Mouse (Mus musculus) brain, embryonic 14.5 days (tissue): ENCODE measurements around the gene Nfia. TPM values are rescaled to one million over a fixed set of nuclear protein-coding genes. Genes with fewer than 3 reads are reported as not detected.

Source experiments
- DNase-seq: peaks from one replicate; pipeline ENCODE4 v3.0.0-alpha.2; 2011; ENCODE audit warnings: low read depth
- CTCF ChIP-seq: fragments of 200-500 bp; IDR thresholded peaks from 2 replicates; pipeline ENCODE4 v1.5.1; 2012; ENCODE audit warnings: inconsistent platforms, mild to moderate bottlenecking, moderate library complexity, borderline replicate concordance; ENCODE audit not compliant: insufficient read depth, insufficient read length; ENCODE audit errors: extremely low read depth
- POLR2A ChIP-seq: fragments of 200-500 bp; IDR thresholded peaks from 2 replicates; pipeline ENCODE4 v1.6.1; 2012; ENCODE audit warnings: mild to moderate bottlenecking, inconsistent platforms, borderline replicate concordance; ENCODE audit not compliant: poor library complexity, insufficient read depth, insufficient read length, severe bottlenecking; ENCODE audit errors: extremely low read depth
- polyA plus RNA-seq: library from polyadenylated mRNA; depleted of rRNA; stranded (reverse); fragments of >200 nt; gene quantifications from 2 replicates; pipeline ENCODE4 v1.2.3, GENCODE M21; 2012

Nfia gene
- polyA plus RNA-seq, 1 experiment, result 56.0 TPM

DNA sequence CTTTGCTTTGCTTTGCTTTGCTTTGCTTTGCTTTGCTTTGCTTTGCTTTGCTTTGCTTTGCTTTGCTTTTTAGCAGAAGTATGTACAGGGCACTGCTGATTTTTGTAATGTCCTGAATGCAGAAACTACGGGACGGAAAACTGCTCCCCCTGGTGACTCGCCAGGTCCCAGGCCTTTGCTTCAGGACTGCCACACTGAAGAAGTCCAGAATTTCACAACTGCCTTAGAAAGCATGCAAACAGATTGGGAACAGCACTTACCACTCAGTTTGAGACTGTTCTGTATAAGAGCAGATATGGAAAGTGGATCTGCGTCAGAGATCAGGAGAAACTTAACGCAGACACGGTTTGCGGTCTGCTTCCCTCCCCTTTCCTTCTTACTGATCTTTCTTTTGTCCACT is 336.5 kb downstream of the Nfia start:
- DNase-seq, result peak; percentile 93
- TF ChIP-seq CTCF (peak; percentile 68; the same call in 1 of the 2 replicates), POLR2A (no peak)

DNA sequence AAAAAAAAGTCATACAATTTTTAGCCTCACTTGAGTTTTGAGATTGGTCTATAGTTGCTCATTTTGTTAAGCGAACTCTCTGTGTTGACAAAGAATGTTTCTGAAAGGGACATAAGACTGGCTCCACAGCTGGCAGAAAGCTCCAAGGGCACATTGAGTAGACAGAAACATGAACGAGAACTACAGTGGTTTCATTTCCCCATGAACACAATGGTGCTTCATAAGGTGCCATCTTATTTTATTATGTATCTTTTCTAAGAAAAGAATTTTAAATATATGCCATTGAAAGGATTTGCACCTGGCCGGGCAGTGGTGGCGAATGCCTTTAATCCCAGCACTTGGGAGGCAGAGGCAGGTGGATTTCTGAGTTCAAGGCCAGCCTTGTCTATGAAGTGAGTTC is 337.4 kb downstream of the Nfia start:
- no peak for DNase-seq
- TF ChIP-seq POLR2A, result no peak
- no peak for TF ChIP-seq CTCF

DNA sequence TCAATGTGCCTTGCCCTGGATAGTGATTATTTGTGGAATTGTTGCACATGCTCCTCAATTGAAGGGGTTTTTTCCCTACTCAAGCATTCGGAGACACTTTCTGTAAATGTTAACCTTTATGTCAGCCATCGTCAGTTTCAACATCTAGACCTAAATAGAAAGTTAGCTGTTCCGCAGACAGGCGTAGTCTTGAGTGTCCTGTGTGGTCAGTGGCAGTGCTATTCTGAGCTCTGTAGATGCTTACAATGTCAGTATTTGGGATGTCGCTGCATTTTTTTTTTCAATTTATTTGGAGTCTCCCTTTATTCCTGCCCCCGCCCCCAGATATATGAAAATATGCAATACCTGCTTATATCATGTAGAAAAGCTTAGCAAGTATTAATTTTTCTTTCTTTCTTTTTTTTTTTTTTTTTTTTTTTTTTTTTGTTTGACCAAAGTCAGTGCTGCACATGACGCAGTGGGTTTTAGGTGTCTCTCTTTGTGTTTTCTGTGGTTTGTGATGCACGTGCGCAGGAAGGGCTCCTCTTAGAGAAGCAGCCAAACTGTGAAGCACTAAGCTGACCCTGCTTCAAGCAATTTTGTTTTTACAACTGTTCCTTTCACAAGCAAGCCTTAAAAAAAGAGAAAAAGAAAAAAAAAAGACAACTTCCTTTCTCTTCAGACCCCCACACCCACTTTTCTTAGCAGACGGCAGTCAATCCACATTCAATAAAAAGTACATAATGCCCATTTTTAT is 340.9 kb downstream of the Nfia start:
- TF ChIP-seq CTCF, result no peak
- no peak for TF ChIP-seq POLR2A
- DNase-seq, result no peak

DNA sequence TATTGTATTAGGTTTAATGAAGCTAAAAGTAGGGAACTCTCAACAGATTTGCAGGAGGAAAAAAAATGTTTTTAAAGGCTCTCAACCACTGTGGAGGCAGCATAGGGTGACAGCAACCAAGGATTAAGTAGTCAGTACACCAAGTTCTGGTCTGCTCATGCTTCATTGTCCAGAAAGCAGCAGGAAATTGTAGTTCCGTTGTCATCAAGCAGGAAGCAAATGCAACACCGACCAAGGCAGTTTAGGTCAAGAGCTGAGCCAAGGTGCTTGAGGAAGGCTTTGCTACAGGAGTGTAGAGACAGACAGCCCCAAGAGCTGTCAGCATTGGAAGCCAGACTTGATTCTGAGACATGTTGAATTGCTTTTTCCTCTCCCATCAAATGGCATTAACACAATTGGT is 342.4 kb downstream of the Nfia start:
- TF ChIP-seq CTCF, result no peak
- no peak for TF ChIP-seq POLR2A
- DNase-seq, result no peak

GRCm38 (mm10) chr4:98115401-98115800 is 342.9 kb downstream of the Nfia start:
- DNase-seq, result no peak
- TF ChIP-seq POLR2A, result no peak
- TF ChIP-seq CTCF, result no peak

DNA sequence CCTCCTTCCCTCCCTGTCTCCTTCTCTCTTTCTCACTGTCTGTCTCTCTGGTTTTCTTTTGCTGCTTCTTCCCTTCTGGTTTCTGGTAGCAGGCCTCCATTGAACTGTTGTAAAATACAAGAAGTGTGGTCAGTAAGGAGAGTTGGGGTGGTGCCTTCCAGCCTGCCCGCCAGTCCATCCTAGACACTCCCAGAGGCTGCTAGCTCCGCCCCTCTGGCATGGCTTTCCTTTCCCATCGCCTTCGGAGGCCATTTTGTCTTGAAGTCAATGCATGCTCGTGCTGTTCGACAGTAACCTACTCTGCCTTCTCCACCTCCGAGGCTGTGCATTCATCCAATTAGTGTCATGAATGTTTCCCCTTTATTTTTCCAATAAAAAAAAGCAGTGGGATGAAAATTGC is 343.5 kb downstream of the Nfia start:
- TF ChIP-seq POLR2A (no peak), CTCF (no peak)
- no peak for DNase-seq

DNA sequence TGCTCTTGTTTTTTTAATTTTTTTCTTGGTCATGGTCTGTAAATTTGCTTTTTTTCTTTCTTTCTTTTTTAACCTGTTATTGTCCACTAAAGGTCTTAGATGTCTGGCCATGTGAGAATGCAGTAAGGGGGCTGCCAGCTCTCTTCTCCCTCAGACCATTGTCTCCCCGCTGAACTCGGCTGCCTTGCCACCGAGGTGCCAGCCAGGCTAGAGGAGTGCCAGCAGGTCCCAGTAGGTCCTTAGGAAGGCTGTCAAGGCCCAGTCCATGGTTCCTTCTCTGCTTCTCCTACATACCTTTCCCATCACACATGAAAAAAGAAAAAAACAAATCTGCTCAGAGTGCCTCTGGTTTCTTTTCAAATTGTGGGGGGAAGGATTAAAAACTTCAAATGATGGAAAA is 345.6 kb downstream of the Nfia start:
- TF ChIP-seq CTCF (no peak), POLR2A (no peak)
- no peak for DNase-seq

- DNase-seq, result no peak
- TF ChIP-seq POLR2A, result no peak
- no peak for TF ChIP-seq CTCF
Observed at GRCm38 (mm10) chr4:98118761-98119675, 346.5 kb downstream of the Nfia start.

DNA sequence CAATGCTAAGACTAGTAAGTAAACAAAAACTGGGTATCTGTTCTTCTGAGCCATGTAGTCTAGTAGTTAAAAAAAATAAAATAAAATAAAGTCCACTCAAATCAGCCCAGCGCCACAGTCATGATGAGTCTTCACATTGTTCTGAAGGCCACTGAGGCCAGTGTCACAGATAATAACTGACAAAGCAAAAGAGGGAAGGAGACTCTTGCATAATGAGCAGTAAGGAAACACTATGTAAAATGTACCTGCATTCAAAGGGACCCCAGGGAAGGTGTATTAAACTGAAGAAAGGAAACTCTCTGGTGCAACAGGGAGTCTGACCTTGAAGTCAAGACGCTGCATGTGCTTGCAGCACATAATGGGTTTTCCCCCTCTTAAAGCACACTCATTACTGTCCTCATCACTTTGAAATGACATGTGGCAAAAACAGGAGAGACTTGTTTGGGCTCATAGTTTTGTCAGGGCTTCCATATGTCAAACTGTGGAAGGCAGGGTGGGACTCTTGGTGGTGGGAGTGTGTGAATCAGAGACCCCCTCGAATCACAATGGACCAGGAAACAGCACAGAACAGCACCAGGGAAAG is 347.5 kb downstream of the Nfia start:
- DNase-seq, result no peak
- TF ChIP-seq CTCF (no peak), POLR2A (no peak)

DNA sequence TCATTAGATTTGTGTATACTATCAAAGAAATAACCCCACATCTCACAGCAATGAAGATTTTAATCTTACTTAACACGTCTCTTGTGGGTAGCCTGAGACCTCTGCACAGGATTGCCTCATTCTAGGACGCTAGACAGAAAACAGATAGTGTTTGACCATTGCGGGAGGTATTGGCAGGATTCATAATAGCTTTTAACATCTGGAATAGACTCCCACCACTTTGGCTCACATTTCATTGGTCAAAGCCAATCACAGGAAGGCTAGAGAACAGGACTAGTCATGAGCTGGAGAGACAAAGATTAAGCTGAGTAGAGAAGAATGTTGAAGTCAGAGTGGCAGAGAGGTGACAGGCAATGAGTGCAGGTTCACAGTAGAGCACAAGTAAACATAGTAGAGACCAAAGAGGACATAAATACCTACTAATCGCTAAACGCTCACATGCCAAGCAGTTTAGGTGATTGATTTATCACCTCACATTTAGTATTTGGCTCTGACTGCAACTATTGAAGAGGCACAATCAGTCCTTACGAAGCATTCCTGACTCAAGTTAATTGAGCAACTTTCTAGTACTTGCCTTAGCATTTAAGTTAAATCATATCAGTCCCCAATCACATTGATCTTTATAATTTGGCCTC is 348.3 kb downstream of the Nfia start:
- no peak for DNase-seq
- TF ChIP-seq POLR2A (no peak), CTCF (no peak)
